Mouse (Mus musculus) left cerebral cortex, postnatal 14 days (tissue): Measurements from ENCODE around the gene Unc13c. TPM values are rescaled to one million over a fixed set of nuclear protein-coding genes. Genes with fewer than 3 reads are reported as not detected.
A peak's percentile ranks its signal among the peaks of the same experiment; 100 is the strongest.

Source experiments
- DNase-seq, 2 experiments: peaks; one replicate each; pipeline ENCODE4 v3.0.0; 2021 to 2022; ENCODE audit warnings: low spot score in 2 of 2, mixed read lengths in 1 of 2
- intact Hi-C: fragments of 180-260 bp; cut with DNase I; formaldehyde crosslinking; loops from one replicate; pipeline ENCODE4 v1.15.1; 2025
- long read RNA-seq, 2 experiments: library from polyadenylated mRNA; stranded (forward); transcript quantifications; one replicate each; pipeline ENCODE4 v2.0.0; 2021
- total RNA-seq, 2 experiments: library from RNA; stranded (reverse); gene quantifications; 2 replicates each; pipeline ENCODE4 v1.2.3; 2021

The Unc13c gene
- total RNA-seq: 10 to 100 TPM; 21.4 to 24.3 TPM
- long read RNA-seq, experiment 1, partial matches to known transcripts: 3 of 11 reads
- long read RNA-seq, experiment 1, other reads (novel, unspliced or antisense): 8 of 11 reads
- long read RNA-seq, experiment 2, partial matches to known transcripts: 1 of 4 reads
- long read RNA-seq, experiment 2, other reads (novel, unspliced or antisense): 3 of 4 reads

GRCm38 (mm10) chr9:73968641-73969121, at the start of gene Unc13c:
Unc13c (minus strand) TSS chr9:73968966.
- DNase-seq: peak; percentile 39 to 55
- intact Hi-C loops: loop anchor here (5.0 kb wide), 1 partner anchor 411 kb away; no protein-coding TSS in a partner anchor

GRCm38 (mm10) chr9:74007976-74008686, 39.4 kb upstream of the Unc13c start:
- intact Hi-C loops: no loop called here
- DNase-seq: no peak

- intact Hi-C loops: no loop called here
- DNase-seq: no peak
These were observed 33.7 kb upstream of the Unc13c start for GRCm38 (mm10) chr9:74002388-74002990.

- intact Hi-C loops: no loop called here
- DNase-seq: no peak
These were observed 19.3 kb upstream of the Unc13c start for GRCm38 (mm10) chr9:73988096-73988495.

- intact Hi-C loops: no loop called here
- DNase-seq: no peak
These were observed 18.5 kb upstream of the Unc13c start for GRCm38 (mm10) chr9:73987236-73987635.

- peak; percentile 74 to 90 for DNase-seq
- intact Hi-C loops: loop anchor here (2.0 kb wide), 1 partner anchor 820 kb away; no protein-coding TSS in a partner anchor
These were observed 14.0 kb upstream of the Unc13c start for GRCm38 (mm10) chr9:73982597-73983344.

GRCm38 (mm10) chr9:73972327-73972988, 3.7 kb upstream of the Unc13c start:
- DNase-seq: no peak
- intact Hi-C loops: no loop called here

- DNase-seq: no peak
- intact Hi-C loops: no loop called here
These were observed 2.0 kb upstream of the Unc13c start for GRCm38 (mm10) chr9:73970717-73971116.

- DNase-seq: peak in 1 of 2 experiments; percentile 45
- intact Hi-C loops: loop anchor here (5.0 kb wide), 1 partner anchor 408 kb away; no protein-coding TSS in a partner anchor
These were observed 3.3 kb downstream of the Unc13c start for GRCm38 (mm10) chr9:73965322-73965915.

GRCm38 (mm10) chr9:73962471-73962870, 6.3 kb downstream of the Unc13c start:
- intact Hi-C loops: no loop called here
- no peak for DNase-seq

- DNase-seq: no peak
- intact Hi-C loops: no loop called here
These were observed 16.4 kb downstream of the Unc13c start for GRCm38 (mm10) chr9:73952331-73952730.

- intact Hi-C loops: no loop called here
- DNase-seq: no peak
These were observed 17.2 kb downstream of the Unc13c start for GRCm38 (mm10) chr9:73951586-73951985.

GRCm38 (mm10) chr9:73934844-73935243, 33.9 kb downstream of the Unc13c start:
- intact Hi-C loops: no loop called here
- peak; percentile 22 to 48 for DNase-seq

- no peak for DNase-seq
- intact Hi-C loops: no loop called here
These were observed 36.8 kb downstream of the Unc13c start for GRCm38 (mm10) chr9:73931988-73932387.

- intact Hi-C loops: no loop called here
These were observed 41.5 kb downstream of the Unc13c start for GRCm38 (mm10) chr9:73927276-73927675.

GRCm38 (mm10) chr9:73922449-73923115, 46.2 kb downstream of the Unc13c start:
- no peak for DNase-seq
- intact Hi-C loops: no loop called here

More at GRCm38 (mm10) chr9:73927276-73927675, 41.5 kb downstream of the Unc13c start:
- DNase-seq: no peak

GRCm38 (mm10) chr9:73905959-73906358, 62.8 kb downstream of the Unc13c start:
- no peak for DNase-seq
- intact Hi-C loops: no loop called here

- intact Hi-C loops: no loop called here
- DNase-seq: no peak
These were observed 70.2 kb downstream of the Unc13c start for GRCm38 (mm10) chr9:73898516-73898915.
